Mouse (Mus musculus) c-Kit-positive CD71-negative TER-119-negative erythroid progenitor cells, embryonic 14.5 days (primary cell): Measurements from ENCODE around the gene Skap2.
A peak's percentile ranks its signal among the peaks of the same experiment; 100 is the strongest.

ENCODE experiments used
- DNase-seq: peaks from one replicate; pipeline ENCODE4 v3.0.0-alpha.2; 2013; ENCODE audit warnings: low read depth

The Skap2 gene

DNA sequence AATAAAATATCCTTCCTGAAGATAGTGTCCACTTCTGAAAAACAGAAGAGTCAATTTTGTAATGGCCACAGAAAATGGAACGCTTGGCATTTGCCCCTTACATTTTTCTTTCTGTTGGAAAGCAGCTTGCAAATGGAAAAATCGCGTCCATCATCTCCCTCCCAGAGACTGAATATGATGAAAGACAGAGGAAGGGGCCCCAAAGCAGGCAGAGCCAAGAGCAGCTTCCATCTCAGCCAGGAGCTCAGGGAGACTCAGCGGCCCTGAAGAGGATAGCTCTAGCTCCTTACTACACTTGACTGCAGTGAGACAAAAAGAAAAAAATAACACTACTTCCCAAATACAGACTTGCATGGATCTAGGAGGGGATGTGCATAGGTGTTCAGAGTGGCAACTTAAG is 122.5 kb downstream of the Skap2 start:
- no peak for DNase-seq

DNA sequence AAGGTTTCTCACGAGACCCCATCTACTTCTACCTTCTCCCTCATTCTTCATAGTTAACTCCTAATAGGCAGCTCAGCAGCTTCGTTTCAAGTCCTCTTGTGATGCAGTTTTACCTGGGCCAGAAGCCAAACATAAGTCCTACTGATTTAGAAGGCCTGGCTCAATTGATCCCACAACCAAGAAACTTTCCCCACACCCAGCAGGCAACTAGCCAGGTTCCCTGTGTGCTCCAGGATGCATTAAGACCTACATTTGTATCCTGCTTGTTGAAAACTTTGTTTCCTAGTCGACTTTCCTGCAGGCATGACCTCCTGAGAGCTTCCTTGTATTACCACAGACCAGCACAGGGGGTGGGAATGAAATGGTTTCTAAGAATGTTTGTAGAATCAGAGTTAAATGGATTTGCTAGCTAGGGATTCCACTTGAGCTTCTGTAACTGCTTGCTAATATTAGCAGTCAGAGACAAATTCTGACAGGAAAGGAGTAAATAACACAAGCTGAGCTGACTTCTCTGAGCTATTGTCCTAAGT is 125.4 kb downstream of the Skap2 start:
- no peak for DNase-seq

DNA sequence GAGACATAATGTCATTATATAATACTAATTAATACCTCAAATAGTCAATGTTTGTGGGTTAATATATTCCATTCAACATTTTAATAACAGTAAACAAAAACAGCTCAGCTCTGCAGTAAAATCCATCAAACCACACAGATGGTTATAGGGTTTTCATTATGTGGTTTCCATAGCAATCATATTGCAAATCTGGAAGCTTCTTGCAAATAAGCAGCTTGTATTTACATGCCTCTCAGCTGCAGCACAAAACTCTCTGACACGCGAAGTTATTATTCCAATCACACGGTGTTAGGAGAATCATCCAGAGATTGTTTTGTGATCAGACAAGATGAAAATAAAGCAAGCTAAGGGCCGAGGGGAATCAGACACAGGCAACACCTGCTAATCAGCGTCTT is 129.5 kb downstream of the Skap2 start:
- no peak for DNase-seq

DNA sequence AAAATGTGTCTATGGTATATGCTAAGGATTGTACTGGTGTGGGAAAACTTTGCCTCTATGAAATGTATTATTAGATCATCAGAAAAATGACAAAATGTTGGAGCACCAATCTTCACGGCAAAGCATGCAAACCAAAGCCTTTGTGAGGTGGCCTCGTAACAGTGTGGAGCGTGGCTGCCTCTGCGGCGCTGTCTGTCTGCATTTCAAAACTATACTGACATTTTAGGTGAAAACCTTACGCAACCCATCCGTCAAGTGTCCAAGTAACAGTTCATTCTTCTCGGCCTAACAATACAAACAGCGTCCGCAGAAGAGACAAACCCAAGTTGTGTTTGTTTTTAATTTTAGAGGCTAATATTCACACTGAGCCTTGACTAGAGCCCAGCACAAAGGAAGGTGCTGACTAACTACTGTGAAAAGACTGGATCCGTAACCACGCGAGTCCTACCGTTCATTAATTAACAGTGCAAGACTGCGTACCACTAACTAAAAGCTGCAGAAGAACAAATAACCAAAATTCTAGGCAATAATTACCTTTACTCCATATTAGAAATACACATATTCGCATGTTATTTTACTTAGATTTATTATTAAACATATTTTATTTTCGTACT is 130.0 kb downstream of the Skap2 start:
- DNase-seq, result no peak

DNA sequence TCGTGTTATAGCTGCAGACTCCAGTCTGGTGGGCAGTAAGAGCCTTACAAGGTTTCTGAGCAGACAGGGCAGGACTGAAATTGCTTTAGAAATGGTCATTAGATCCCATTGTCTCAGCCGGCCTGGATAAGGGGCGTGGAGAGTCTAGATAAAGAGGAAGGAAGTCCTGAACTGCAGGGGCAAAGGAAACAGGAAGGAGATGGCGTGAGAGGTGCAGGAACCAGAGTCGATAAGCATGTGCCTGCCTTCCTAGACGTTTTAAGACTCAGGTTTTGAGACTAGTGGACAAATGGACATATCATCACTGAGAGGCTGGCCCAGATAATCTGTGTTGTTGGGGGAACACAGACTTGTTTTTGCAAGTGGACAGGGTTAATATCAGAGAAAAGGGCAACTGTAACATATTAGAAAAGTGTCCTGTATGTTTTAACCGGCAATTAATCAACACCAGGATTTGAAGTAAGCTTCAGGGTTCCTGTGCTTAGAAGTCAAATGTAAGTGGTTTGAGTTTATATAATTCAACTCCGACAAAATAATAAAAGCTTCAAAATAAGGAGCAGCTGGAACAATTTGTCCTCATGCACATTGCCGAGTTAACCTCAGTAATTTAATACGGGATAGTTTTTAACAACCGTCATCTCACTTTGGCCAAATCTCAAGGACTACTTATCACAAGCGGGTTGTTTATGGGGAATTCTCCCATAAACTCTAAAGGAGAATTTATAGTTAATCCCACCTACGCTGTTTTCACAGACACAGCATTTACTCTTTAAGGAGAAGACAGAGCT is 131.0 kb downstream of the Skap2 start:
- peak; percentile 28 for DNase-seq

DNA sequence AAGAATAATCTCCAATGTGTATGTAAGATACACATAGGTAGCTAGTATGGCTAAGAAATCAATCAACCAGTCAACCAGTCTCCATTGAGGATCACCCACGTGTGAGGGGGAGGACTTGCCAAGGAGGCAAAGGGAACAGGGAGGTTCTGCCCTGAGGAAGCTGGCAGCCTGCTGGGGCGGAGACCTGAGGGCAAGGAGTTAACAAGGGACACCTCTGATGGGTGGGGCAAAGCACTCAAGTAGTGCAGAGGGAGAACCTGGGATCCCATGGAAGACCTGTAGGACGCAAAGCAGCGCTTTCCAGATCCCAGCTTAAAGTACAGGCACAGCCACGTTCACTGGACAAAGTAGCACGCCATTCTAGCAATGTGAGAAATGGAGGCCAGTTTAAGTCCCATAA is 131.6 kb downstream of the Skap2 start:
- DNase-seq, result no peak

DNA sequence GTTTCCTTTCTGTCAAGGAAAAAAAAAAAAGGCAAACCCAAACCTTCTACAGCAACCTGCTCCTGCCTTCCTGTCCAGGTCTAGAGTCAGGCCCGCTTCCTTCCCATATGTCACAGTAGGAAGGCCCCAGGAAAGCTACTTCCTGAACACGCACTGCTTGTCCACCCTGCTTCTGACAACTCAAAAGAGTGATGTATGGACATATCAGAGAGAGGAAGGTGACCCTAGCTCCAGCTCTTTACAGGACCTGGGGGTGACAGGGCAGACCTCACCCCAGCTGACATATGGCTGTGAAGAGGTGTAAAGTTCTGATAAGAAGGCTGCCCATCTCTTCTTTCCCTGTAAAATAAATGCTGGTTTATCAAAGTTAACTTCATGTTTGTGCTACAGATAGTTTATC is 133.8 kb downstream of the Skap2 start:
- DNase-seq, result no peak

DNA sequence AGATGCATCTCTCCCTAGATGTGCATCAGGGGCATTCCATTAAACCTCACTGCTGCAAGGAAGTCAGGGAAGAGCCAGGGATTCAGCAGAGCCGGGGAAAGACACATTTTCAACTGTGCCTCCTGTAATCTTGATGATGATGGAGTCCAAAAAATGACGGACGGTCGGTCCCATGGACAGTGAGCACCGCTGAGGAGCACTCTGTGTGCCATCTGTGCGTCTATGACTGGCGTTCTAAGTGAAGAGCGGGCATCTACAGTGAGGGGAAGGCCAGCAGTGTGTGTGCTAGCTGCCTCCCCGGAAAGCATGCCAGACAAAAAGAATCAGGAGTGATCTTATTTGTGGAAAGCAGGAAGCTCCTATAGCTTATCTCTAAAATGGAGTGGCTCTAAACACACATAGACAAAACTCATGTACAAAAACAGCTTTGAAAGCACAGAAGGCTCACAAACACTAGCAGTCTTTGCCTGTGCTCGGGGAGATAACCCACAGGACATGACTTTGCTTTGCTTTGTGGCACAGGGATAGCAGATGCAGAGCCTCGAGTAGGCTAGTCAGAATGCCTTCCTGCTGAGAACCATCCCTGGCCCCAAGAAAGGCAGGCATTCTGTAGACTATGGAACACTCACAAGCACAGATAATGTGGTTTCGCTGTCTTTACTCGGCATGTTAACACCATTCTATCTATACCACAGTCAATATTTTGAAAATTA is 135.4 kb downstream of the Skap2 start:
- DNase-seq, result no peak

DNA sequence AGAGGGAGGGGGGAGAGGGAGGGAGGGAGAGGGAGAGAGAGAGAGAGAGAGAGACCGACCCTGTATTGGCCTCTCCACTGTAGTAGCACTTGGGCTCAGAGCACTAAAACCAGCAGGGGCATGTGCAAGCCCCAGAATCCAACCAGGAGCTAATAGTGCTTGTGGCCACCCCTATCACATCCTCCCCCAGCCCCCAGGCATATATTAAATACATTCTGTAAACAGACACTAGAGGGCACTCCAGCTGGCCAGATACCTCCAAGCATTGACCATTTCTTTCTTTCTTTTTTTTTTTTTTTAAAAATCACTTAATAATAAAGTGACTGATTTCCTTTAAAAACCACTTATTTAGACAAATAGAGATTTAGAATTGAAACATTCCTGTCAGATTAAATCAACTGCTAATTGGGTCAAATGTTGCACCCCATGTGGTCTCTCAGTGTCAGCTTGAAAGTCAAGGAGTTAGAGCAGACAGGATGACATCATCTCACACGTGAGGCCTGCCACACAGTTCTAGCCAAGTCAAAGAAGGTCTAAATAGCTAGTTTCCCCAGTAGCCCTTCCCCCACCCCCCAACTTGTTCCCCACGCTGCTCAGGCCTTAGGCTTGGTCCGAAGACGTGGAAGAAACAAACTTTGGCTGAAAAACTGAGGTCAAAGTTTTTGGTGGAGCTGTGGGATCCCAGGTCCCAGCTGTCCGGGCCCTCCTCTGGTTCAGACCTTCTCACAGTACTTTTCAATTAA is 136.3 kb downstream of the Skap2 start:
- peak; percentile 43 for DNase-seq

DNA sequence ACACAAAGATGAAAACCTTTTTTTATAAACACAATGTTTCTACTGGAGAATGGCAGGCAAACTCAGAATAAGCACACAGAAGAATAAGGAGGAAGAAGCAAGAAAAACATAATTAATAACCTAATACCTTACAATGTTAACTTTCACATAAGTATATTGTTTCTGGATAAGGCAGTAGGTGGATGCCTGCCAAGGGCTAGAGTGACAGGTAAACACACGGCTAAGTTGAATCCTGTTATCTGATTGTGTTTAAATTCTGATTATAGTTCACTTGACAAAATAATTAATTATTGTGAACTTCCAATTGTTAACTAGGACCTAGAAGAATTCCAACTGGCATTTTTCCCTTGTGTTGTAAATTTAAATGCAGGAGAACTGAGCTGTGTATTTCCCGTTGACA is 138.3 kb downstream of the Skap2 start:
- DNase-seq, result no peak

DNA sequence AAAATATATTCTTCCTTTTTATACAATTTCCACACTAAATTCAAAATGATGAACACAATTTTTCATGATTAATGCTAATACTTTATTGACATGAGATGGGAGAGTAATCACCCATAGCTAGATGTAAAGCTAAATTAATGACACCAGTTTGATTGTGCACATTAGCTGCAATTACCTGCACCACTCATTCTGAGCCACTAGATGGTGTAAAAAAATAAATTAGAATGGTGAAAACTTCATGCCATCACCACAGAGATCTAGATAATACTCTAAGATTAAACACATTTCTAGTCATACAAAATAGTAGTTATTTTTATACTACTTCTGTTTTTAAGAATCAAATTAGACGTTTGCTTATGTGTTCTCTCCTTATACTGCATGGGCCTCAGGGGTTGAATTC is 141.2 kb downstream of the Skap2 start:
- DNase-seq, result no peak

DNA sequence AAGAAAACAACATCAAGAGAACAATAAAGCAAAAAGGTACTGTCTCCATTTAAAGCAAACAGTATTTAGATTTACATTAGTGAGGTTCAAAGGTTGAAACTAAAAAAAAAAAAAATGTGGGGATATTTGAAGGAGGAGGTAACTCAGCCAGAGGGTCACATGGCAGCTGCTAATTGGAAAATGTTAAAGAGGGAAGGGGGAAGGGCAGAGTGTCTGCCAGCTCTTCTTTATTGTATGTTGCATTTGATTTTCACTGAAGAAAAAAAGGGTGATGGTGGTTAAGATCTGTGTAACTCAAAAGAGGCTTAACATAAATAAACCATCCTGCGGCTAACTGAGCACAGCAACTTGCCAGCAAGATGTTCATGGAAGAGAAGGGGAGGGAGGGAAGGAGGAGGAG is 142.1 kb downstream of the Skap2 start:
- no peak for DNase-seq

DNA sequence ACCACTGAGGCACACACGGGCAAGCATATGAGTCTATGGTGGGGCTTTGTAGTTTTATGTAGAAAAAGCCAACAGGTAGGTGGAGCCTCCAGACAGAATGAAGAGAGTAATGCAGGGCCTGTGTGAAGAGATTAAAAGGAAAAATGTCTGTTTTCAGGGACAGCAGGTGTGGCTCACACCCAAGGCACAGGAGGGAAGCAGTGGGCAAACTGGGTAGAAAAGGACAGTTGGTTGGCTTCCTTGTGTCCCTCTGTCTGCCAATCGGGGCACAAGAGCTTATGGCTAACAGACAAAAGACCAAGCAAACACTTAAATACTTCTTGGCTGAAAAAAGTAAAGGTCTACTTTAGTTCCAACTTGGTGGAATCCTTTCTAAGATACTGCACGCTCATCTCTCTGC is 145.8 kb downstream of the Skap2 start:
- no peak for DNase-seq

DNA sequence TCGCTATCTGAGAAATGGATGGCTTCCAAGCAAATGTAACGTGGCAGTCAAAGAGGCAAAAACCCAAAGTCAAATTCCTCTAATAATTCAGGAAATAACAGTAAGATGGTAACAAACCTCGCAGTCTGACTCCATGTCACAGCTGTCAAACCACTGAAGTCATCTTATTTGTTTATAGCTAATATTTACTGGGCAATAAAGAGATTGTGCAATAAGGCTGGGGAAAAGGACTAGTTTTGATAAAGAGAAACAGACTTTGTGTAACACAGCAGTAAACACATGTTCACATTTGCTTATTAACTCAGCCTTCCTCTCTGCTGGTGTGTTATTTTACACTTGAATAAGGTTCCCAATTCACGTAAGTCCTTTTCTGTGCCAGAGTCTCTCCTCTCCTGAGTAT is 148.8 kb downstream of the Skap2 start:
- no peak for DNase-seq

DNA sequence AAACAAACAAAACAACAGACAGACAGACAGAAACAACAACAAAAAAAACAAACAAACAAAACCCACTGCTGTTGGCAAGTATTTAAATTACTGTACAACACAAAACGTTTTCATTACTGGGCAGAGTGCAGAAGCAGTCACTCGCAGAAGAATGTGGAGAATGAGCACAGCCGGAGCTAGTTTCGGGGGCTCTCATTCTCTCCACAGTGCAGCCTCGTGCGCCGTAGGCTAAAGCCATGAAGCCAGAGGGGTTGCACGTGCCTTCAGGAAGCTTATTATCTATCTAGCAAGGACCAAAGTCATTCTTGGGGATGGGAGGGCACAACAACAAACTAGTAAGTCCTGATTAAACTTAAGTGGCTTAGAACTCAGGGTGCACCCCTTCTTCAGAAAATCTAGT is 152.0 kb downstream of the Skap2 start:
- no peak for DNase-seq

DNA sequence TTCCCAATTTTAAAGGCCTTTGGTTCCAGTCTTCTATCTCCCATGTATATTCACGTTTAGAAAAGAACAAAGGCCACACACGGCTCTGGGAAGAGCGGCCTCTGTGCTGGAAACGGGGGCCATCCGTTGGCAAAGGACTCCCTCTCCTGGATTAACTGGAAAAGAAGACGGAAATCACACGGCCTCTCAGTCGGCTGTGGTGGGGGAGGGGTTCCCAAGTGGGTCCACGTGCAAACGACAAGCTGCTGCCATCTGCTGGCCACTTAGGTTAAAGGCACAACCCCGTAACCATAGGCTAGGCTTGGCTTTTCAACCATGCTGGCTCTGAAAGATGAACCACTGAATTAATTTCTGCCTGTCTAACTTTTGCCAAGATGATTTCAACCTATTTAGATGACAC is 154.5 kb downstream of the Skap2 start:
- peak; percentile 84 for DNase-seq

DNA sequence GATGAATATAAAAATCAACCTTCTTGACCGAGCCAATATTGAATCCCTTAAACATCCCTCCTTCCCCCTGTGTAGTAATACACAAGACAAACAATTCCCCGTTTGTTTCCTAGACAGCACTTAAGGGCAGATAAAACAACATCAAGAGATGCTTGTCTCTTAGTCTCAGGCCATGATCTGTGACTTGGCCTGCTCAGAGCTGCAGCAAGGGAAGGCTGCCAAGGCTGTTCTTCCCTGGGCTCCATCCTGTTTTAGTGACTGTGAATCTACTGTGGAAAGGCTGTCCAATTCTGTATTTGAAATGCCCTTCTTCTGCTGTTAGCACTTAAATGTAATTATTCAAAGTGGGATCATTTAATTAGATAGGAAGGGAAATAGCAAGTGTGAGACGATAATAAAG is 159.1 kb downstream of the Skap2 start:
- DNase-seq, result no peak

DNA sequence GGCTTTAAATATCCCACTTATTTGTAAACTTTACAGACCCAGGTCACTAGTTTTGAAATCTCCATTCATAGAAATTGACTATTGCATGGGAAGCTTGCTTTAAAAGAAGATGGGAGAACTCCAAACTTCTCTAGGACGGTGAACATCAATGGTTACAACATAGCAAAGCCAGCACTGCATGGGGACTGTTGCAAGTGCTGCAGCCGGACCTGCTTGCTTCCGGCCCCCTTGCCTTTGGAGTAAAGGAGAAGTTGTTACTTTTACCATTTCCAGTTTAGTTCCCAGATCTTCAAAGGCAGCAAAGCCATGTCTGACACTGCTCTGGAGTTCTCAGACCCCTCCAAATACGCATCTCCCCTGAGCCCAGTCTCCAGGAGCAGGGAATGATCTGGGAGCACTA is 159.7 kb downstream of the Skap2 start:
- DNase-seq, result no peak

DNA sequence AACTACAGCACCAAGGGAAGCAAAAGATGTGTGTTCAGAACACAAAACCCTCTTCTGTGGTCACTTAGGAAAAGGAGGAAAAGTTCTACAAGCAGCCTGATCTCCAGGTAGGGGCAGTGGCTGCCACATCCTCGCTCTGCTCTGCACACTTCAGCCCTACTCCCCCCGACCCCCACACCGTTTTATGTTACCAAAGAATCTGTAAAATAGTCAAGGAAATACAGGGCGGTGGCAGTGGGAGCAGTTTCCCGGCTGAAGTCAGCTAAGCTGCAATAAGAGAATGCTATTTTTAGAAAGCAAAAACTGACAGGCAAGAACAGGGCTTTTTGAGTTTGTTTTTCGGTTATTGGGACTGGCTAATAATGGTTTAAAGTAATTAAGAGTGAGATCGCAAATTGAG is 160.8 kb downstream of the Skap2 start:
- no peak for DNase-seq

DNA sequence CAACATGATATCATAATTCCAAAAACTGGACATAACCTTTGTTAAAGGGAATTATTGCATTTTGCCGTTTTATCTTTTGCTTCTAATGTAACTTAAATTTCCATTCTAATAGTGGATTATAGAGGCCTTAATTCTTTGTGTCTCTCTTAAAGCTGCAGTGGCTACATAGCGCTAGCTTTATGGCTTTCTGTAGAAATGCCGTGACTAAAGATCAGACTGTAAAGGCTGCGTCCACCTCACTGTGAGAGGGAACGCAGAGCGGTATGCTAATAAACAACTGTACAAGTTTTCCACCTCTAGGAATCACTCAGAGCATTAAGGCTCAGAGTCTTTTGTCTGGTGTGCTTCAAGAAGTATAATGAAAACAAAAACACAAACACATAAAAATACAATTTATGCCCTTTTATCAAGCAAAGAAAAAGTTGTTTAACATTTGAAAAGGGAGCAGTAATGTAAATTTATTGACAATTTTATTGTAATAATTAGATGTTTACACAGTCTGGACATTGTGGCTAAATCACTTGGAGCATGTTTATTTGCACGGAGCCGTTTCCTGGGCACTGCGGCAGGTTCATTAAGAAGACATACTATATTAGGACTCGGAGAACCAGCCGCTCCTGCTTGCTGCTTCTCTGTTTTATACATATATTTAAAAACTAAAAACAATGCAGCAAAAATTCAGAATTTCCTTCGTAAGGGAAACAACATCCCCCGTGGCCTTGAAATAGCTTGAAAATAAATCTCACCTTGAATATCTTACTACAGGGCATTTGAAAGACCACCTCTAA is 162.1 kb downstream of the Skap2 start:
- DNase-seq, result no peak

DNA sequence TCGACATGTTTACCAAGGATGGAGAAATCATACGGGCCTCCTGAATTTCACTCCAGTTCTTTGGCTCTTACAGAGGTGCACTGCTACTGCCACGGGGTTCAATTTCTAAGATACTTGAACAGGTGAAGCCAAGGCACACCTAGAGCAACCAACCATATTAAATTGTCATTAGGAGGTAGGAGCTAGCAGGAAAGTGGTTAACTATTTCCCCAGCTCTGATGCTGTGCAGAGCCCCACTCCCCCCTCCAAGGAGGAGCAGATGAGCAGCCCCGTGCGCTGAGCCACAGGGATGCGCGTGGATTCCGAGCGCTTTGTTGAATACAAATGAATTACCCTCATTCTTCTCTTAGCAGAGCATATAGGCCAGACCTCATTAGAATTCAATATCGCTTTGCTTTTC is 162.8 kb downstream of the Skap2 start:
- no peak for DNase-seq

DNA sequence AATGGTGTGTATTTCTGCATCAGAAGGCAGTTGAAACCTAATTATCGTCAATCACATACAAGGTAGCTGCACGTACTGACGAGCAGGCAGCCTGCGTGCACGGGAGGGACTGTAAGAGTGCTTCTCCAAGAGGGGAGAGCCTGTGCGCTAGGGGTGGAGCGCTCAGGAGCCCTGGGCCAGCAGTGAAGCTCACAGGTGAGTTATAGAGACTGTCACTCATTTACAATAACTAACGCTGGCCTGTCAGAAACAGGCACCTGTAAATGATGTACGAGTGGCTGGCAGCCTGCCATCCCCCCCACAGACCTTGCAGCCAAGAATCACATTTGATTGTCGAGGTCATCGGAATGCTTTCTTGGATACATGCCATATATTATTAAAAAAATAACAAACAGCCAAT is 168.2 kb downstream of the Skap2 start:
- DNase-seq, result no peak
